Mouse (Mus musculus) cerebral cortex, adult 2 months (tissue): ENCODE data around the gene Galnt6.

ENCODE experiments used
- WGBS: fragments of 180-500 bp; shearing (Covaris S2); methylation state at CpG from one replicate; pipeline ENCODE4 v1.1.7; 2018; 5-methylcytosine and 5-hydroxymethylcytosine counted together

Gene Galnt6

DNA sequence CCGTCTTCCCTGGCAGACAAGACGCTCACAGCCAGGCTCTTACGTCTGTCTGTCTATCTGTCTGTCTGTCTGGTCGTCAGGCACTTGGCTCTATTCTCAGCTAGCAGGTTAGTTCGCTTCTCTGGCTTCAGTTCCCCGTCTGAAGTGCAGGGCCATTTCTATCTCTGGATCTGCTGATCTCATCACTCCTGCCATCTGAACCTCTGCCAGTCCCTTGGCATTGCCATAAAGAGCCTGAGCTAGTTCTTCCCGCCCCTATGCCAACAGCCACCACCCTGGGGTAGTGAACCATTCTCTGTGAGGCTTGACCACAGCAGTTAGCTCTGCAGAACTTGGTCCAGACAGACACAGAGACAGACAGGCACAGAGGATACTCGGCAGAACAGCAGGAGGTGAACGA is 68.9 kb downstream of the Galnt6 start:
- 67% methylated on average over 9 of the region's 9 CpGs for WGBS

DNA sequence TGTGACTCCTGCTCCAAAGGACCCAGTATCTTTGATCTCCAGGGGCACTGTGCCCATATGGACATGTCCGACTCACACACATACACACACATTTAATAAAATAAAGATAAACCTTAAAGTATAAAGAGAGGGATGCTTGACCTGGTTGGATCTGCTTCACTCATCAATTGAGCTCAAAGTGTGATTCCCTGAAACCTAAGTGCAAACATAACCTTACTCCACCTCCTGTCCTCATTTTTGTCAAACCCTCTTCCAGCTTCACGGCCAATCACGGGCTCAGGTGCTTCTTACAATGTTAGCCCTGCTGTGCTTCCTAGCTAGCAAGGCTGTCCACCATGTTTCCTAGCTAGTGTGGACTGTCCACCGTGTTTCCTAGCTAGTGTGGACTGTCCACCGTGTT is 74.0 kb downstream of the Galnt6 start:
- 88% methylated on average over 5 of the region's 5 CpGs for WGBS

DNA sequence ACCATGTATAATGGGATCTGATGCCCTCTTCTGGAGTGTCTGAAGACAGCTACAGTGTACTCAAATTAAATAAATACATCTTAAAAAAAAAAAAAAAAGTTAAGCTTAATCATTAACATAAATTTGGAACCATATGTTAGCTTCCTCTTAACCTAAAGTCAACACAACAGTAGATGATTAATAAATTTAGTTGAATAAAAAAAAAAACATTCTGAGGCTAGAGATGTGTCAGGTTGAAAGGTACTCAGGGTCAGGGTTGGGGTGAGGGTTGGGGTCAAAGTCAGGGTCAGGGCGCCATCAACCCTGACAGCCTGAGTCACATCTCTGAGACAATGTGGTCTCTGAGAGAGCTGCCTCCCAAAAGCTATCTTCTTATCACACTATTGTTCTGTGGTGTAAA is 74.9 kb downstream of the Galnt6 start:
- WGBS: 94% methylated on average over 1 of the region's 1 CpGs

DNA sequence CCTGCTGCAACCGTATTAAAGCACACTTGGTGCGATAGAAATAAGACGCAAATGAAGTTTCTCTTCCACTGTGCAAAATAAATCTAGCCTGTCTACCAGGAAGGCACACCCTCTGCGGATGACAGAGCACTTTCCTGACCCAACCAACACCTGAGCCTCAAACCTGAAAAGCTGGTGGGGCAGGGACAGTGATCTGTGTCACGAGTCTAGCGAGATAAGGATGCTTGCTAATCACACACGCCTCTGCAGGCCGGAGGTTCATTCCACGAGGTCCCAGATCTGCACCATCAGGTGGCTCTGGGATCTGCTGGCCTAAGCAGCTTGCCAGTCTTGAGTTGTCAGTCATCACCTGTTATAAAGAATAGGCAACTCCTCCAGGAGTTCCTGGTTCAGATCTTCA is 77.6 kb downstream of the Galnt6 start:
- WGBS: 92% methylated on average over 9 of the region's 9 CpGs

DNA sequence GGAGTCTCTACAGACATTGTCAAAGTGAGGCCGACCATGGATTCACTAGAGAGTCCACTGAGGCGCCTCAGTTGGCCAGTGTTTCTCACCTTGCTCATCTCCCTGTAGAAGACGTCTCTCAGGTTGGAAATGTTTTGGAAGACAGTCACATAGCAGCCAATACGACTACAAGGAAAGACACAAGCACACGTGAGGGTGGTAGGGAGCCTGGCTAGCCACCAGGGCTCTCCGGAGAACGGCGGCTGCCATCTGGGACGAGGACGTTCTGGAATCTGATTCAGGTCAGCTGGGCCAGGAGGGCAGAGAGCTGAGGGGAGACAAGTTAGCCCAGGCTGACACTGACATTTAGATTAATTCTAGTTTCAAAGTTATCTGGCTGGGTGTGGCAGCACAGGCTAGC is 79.1 kb downstream of the Galnt6 start:
- 86% methylated on average over 10 of the region's 10 CpGs for WGBS

DNA sequence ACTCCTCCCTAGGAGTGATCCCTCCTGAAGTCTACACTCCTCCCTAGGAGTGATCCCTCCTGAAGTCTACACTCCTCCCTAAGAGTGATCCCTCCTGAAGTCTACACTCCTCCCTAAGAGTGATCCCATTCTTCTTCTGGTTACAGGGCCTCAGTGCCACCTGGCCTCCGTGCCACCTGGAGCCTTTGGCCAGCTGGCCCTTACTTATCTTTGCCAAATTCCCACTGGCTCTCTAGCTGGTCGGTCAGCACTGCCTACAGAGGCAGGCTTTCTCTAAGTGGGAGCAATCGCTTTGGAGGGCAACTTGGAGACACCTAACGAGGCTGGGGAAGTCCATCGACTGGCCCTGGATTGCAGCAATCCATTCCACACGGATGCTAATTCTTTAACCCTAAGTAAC is 83.0 kb downstream of the Galnt6 start:
- WGBS: 79% methylated on average over 6 of the region's 6 CpGs

DNA sequence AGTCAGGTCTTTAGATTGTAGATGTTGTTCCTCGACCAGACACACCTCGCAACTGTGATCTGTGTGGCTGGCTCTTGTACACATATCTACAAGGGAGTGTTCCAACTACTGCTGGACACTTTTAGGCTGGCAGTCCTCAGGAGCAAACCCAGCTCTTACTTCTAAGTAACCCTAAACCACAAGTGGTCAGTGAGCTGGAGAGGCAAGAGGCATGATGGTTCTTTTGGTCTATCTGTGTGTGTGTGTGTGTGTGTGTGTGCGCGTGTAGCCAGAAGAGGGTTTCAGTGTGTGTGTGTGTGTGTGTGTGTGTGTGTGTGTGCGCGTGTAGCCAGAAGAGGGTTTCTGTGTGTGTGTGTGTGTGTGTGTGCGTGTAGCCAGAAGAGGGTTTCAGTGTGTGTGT is 86.7 kb downstream of the Galnt6 start:
- 93% methylated on average over 7 of the region's 7 CpGs for WGBS
